Mouse (Mus musculus) liver, embryonic 13.5 days (tissue): ENCODE results near the gene Aspa. TPM values are rescaled to one million over a fixed set of nuclear protein-coding genes. Genes with fewer than 3 reads are reported as not detected.

Experiments
- ATAC-seq: fragments of 200-750 bp; cut with Nextera tagmentation; 2 replicates; pipeline ENCODE4 v1.8.0; 2017; ENCODE audit warnings: low read depth, mild to moderate bottlenecking, moderate number of reproducible peaks, moderate library complexity
- DNase-seq: peaks from one replicate; pipeline ENCODE4 v3.0.0; 2022
- H3K27ac ChIP-seq: fragments of 300-500 bp; sonication (generic); 2 replicates; pipeline ENCODE4 v1.5.1; 2015; ENCODE audit warnings: moderate library complexity, mild to moderate bottlenecking, inconsistent platforms
- H3K27me3 ChIP-seq: fragments of 300-500 bp; sonication (generic); 2 replicates; pipeline ENCODE4 v1.6.1; 2015; ENCODE audit warnings: mild to moderate bottlenecking, inconsistent platforms
- H3K36me3 ChIP-seq: fragments of 300-500 bp; sonication (generic); 2 replicates; pipeline ENCODE4 v1.6.1; 2015; ENCODE audit warnings: mild to moderate bottlenecking, inconsistent platforms
- H3K4me1 ChIP-seq: fragments of 300-500 bp; sonication (generic); replicated peaks from 2 replicates; pipeline ENCODE4 v1.6.1; 2015; ENCODE audit warnings: inconsistent platforms
- H3K4me2 ChIP-seq: fragments of 300-500 bp; sonication (generic); 2 replicates; pipeline ENCODE4 v1.6.1; 2015; ENCODE audit warnings: inconsistent platforms, mild to moderate bottlenecking, moderate library complexity
- H3K4me3 ChIP-seq: fragments of 300-500 bp; sonication (generic); replicated peaks from 2 replicates; pipeline ENCODE4 v1.5.1; 2015; ENCODE audit warnings: mild to moderate bottlenecking, inconsistent platforms
- H3K9ac ChIP-seq: fragments of 300-500 bp; sonication (generic); 2 replicates; pipeline ENCODE4 v1.6.1; 2015; ENCODE audit warnings: mild to moderate bottlenecking, inconsistent platforms
- H3K9me3 ChIP-seq: fragments of 300-500 bp; sonication (generic); replicated peaks from 2 replicates; pipeline ENCODE4 v1.6.1; 2016; ENCODE audit warnings: inconsistent platforms
- WGBS: fragments of 180-500 bp; shearing (Covaris S2); methylation state at CpG from one replicate; pipeline ENCODE4 v1.1.7; 2015; ENCODE audit not compliant: insufficient replicate concordance; 5-methylcytosine and 5-hydroxymethylcytosine counted together
- polyA plus RNA-seq: library from polyadenylated mRNA; unstranded; fragments of >200 nt; fragmentation: Nextera tagmentation; extraction: Ambion mirVana; gene quantifications from 2 replicates; pipeline ENCODE4 v1.2.1, GENCODE M21; 2015

Gene Aspa
- polyA plus RNA-seq, 1 experiment from 2014 or later: 2.1 TPM

GRCm38 (mm10) chr11:73303123-73303522, 26.3 kb downstream of the Aspa start:
- Histone ChIP-seq H3K9ac (no peak overlapping the region), H3K4me3 (no peak overlapping the region), H3K27ac (no peak overlapping the region), H3K4me1 (no peaks in the 10 kb centered on the region), H3K36me3 (no peaks in the 10 kb centered on the region), H3K27me3 (no peaks in the 10 kb centered on the region), H3K9me3 (no peaks in the 10 kb centered on the region), H3K4me2 (no peak overlapping the region)
- DNase-seq (no peak), ATAC-seq (no peak)
- 45% methylated on average over 2 of the region's 2 CpGs for WGBS

GRCm38 (mm10) chr11:73289621-73290020, 39.8 kb downstream of the Aspa start:
- Histone ChIP-seq H3K9ac (no peak overlapping the region), H3K4me2 (no peak overlapping the region), H3K36me3 (no peaks in the 10 kb centered on the region), H3K27me3 (no peaks in the 10 kb centered on the region), H3K9me3 (no peaks in the 10 kb centered on the region), H3K27ac (no peak overlapping the region), H3K4me3 (no peak overlapping the region), H3K4me1 (no peaks in the 10 kb centered on the region)
- 64% methylated on average over 1 of the region's 1 CpGs for WGBS
- no peak for ATAC-seq
- no peak for DNase-seq

GRCm38 (mm10) chr11:73284351-73284750, 45.0 kb downstream of the Aspa start:
- Histone ChIP-seq H3K27me3 (no peaks in the 10 kb centered on the region), H3K4me1 (no peaks in the 10 kb centered on the region), H3K4me2 (no peak overlapping the region), H3K27ac (no peak overlapping the region), H3K9me3 (no peaks in the 10 kb centered on the region), H3K9ac (no peak overlapping the region), H3K36me3 (no peaks in the 10 kb centered on the region), H3K4me3 (no peak overlapping the region)
- DNase-seq: no peak
- no peak for ATAC-seq

GRCm38 (mm10) chr11:73283926-73284325, 45.5 kb downstream of the Aspa start:
- DNase-seq (no peak), ATAC-seq (no peak)
- 24% methylated on average over 1 of the region's 1 CpGs for WGBS
- Histone ChIP-seq H3K4me1 (no peaks in the 10 kb centered on the region), H3K9me3 (no peaks in the 10 kb centered on the region), H3K4me3 (no peak overlapping the region), H3K4me2 (no peak overlapping the region), H3K9ac (no peak overlapping the region), H3K27ac (no peak overlapping the region), H3K36me3 (no peaks in the 10 kb centered on the region), H3K27me3 (no peaks in the 10 kb centered on the region)

GRCm38 (mm10) chr11:73283369-73283768, 46.0 kb downstream of the Aspa start:
- Histone ChIP-seq H3K9me3 (no peaks in the 10 kb centered on the region), H3K36me3 (no peaks in the 10 kb centered on the region), H3K4me1 (no peaks in the 10 kb centered on the region), H3K9ac (no peak overlapping the region), H3K27me3 (no peaks in the 10 kb centered on the region), H3K27ac (no peak overlapping the region), H3K4me3 (no peak overlapping the region), H3K4me2 (no peak overlapping the region)
- WGBS: 57% methylated on average over 9 of the region's 9 CpGs
- no peak for ATAC-seq
- no peak for DNase-seq

GRCm38 (mm10) chr11:73281528-73282027, 47.8 kb downstream of the Aspa start:
- Histone ChIP-seq H3K9ac (no peak overlapping the region), H3K4me3 (peak overlapping the region; percentile 7; the same call in 1 of the 2 replicates), H3K4me2 (peak overlapping the region; percentile 46), H3K9me3 (no peaks in the 10 kb centered on the region), H3K4me1 (no peaks in the 10 kb centered on the region), H3K27me3 (no peaks in the 10 kb centered on the region), H3K27ac (no peak overlapping the region), H3K36me3 (no peaks in the 10 kb centered on the region)
- DNase-seq (peak; percentile 8), ATAC-seq (peak; percentile 57)
- 3% methylated on average over 16 of the region's 16 CpGs for WGBS

- Histone ChIP-seq H3K9me3 (no peaks in the 10 kb centered on the region), H3K27ac (no peak overlapping the region), H3K4me2 (no peak overlapping the region), H3K4me3 (no peak overlapping the region), H3K27me3 (no peaks in the 10 kb centered on the region), H3K36me3 (no peaks in the 10 kb centered on the region), H3K9ac (no peak overlapping the region), H3K4me1 (no peaks in the 10 kb centered on the region)
- WGBS: 24% methylated on average over 5 of the region's 5 CpGs
- no peak for DNase-seq
- no peak for ATAC-seq
Observed at GRCm38 (mm10) chr11:73280710-73281109, 48.7 kb downstream of the Aspa start.

GRCm38 (mm10) chr11:73274821-73275220, 54.6 kb downstream of the Aspa start:
- no peak overlapping the region for H3K4me3 ChIP-seq
- H3K36me3 ChIP-seq: no peaks in the 10 kb centered on the region
- H3K9me3 ChIP-seq: no peaks in the 10 kb centered on the region
- H3K27me3 ChIP-seq: no peaks in the 10 kb centered on the region
- H3K9ac ChIP-seq: no peak overlapping the region
- H3K27ac ChIP-seq: no peak overlapping the region
- H3K4me1 ChIP-seq: no peaks in the 10 kb centered on the region
- ATAC-seq: no peak
- DNase-seq: no peak
- no peak overlapping the region for H3K4me2 ChIP-seq
- WGBS: 21% methylated on average over 2 of the region's 2 CpGs

GRCm38 (mm10) chr11:73267267-73267666, 62.1 kb downstream of the Aspa start, which contains the start of gene Trpv3:
TSS of gene Trpv3 (plus strand) at chr11:73267388.
- no peak within 1 kb of the TSS for H3K27ac ChIP-seq
- ATAC-seq: no peak

GRCm38 (mm10) chr11:73261385-73261784, 68.0 kb downstream of the Aspa start:
- Histone ChIP-seq H3K4me3 (no peak overlapping the region), H3K27ac (no peak overlapping the region), H3K4me1 (no peaks in the 10 kb centered on the region), H3K36me3 (no peaks in the 10 kb centered on the region), H3K9me3 (no peaks in the 10 kb centered on the region), H3K27me3 (no peaks in the 10 kb centered on the region), H3K9ac (no peak overlapping the region), H3K4me2 (no peak overlapping the region)
- 74% methylated on average over 1 of the region's 1 CpGs for WGBS
- DNase-seq: no peak
- ATAC-seq: no peak

More at GRCm38 (mm10) chr11:73267267-73267666, 62.1 kb downstream of the Aspa start, which contains the start of gene Trpv3:
- no peak for DNase-seq
- H3K4me1 ChIP-seq: no peaks in the 10 kb centered on the region
- no peaks in the 10 kb centered on the region for H3K27me3 ChIP-seq
- no peak within 1 kb of the TSS for H3K4me3 ChIP-seq
- no peaks in the 10 kb centered on the region for H3K9me3 ChIP-seq
- no peak within 1 kb of the TSS for H3K4me2 ChIP-seq
- WGBS: 67% methylated on average over 7 of the region's 7 CpGs
- no peak within 1 kb of the TSS for H3K9ac ChIP-seq
- no peaks in the 10 kb centered on the region for H3K36me3 ChIP-seq

GRCm38 (mm10) chr11:73260457-73260856, 68.9 kb downstream of the Aspa start:
- H3K4me2 ChIP-seq: no peak overlapping the region
- no peaks in the 10 kb centered on the region for H3K9me3 ChIP-seq
- no peak overlapping the region for H3K4me3 ChIP-seq
- 47% methylated on average over 3 of the region's 3 CpGs for WGBS
- H3K9ac ChIP-seq: no peak overlapping the region
- H3K27ac ChIP-seq: no peak overlapping the region
- H3K4me1 ChIP-seq: no peaks in the 10 kb centered on the region
- DNase-seq (no peak), ATAC-seq (no peak)
- H3K36me3 ChIP-seq: no peaks in the 10 kb centered on the region
- H3K27me3 ChIP-seq: no peaks in the 10 kb centered on the region

- Histone ChIP-seq H3K9ac (no peak overlapping the region), H3K4me1 (no peaks in the 10 kb centered on the region), H3K27ac (no peak overlapping the region), H3K4me3 (no peak overlapping the region), H3K9me3 (no peaks in the 10 kb centered on the region), H3K36me3 (no peaks in the 10 kb centered on the region), H3K27me3 (no peaks in the 10 kb centered on the region), H3K4me2 (no peak overlapping the region)
- ATAC-seq (no peak), DNase-seq (no peak)
Observed at GRCm38 (mm10) chr11:73258664-73259063, 70.7 kb downstream of the Aspa start.
